Mouse (Mus musculus): ENCODE data around the gene Dgki. TPM values are rescaled to one million over a fixed set of nuclear protein-coding genes. Genes with fewer than 3 reads are reported as not detected.

Gene Dgki
- total and polyA plus RNA-seq, 3 experiments: 4.4 to 8.7 (median 7.7) TPM

- Histone ChIP-seq H3K36me3 (replicated peaks in 1 of 2; ENCODE audit: control insufficient read depth in 1 of 2, insufficient read depth in 1 of 2, low read length in 1 of 2) (peaks cover 3 to 56% of the 10 kb centered on the region in 2 experiments), H3K4me3 (replicated peaks in 1 of 3; ENCODE audit: low read depth in 2 of 3, low read length in 2 of 3, poor library complexity in 1 of 3) (no peak overlapping the region), H3K27ac (ENCODE audit: insufficient read depth, low read depth) (no peak overlapping the region), H3K9me3 (replicated peaks; ENCODE audit: low read length) (no peaks in the 10 kb centered on the region), H3K9ac (ENCODE audit: insufficient read depth, low read depth) (no peak overlapping the region), H3K4me1 (ENCODE audit: control insufficient read depth in 1 of 2, insufficient read depth in 2 of 2) (no peaks in the 10 kb centered on the region), H3K27me3 (replicated peaks) (no peaks in the 10 kb centered on the region), H3K4me2 (ENCODE audit: insufficient read depth, low read depth, poor library complexity, severe bottlenecking) (no peak overlapping the region), H3K79me2 (replicated peaks; ENCODE audit: control insufficient read depth, extremely low read depth, insufficient read depth, poor library complexity, severe bottlenecking) (no peaks in the 10 kb centered on the region)
- no peak for DNase-seq (ENCODE audit: extremely low read depth)
- in situ Hi-C loops (cut with MboI; ENCODE audit: low pct_ligation_motif_present, low pct_unique_long_range_greater_than_20kb, low sequenced_read_pairs) (no loop called here), dilution Hi-C loops (cut with MboI; ENCODE audit: extremely low pct_ligation_motif_present, extremely low pct_unique_long_range_greater_than_20kb, low sequenced_read_pairs) (no loop called here)
- no peak for TF ChIP-seq MAFK (IDR thresholded peaks at IDR 0.05; ENCODE audit: insufficient replicate concordance, low read length)
- TF ChIP-seq CTCF (conservative IDR thresholded peaks at IDR 0.05 in 1 of 2, IDR thresholded peaks at IDR 0.05 in 1 of 2; ENCODE audit: low read depth in 2 of 2, low read length in 2 of 2): no peak
- TF ChIP-seq MYC (IDR thresholded peaks at IDR 0.05; ENCODE audit: low read depth, low read length): no peak
- no peak for TF ChIP-seq BHLHE40 (IDR thresholded peaks at IDR 0.05; ENCODE audit: low read depth, low read length)
- TF ChIP-seq TBP (conservative IDR thresholded peaks at IDR 0.05; ENCODE audit: low read depth, low read length): no peak
- no peak for TF ChIP-seq ZKSCAN1 (IDR thresholded peaks at IDR 0.05; ENCODE audit: borderline replicate concordance, low read depth, low read length)
- TF ChIP-seq E2F4 (IDR thresholded peaks at IDR 0.05; ENCODE audit: insufficient replicate concordance, low read depth, low read length): no peak
- no peak for TF ChIP-seq NRF1 (IDR thresholded peaks at IDR 0.05; ENCODE audit: low read depth, low read length)
- no peak for TF ChIP-seq UBTF (IDR thresholded peaks at IDR 0.05; ENCODE audit: low read depth, low read length)
- TF ChIP-seq MEF2A (IDR thresholded peaks at IDR 0.05; ENCODE audit: borderline replicate concordance, low read depth, low read length): no peak
- TF ChIP-seq JUND (conservative IDR thresholded peaks at IDR 0.05; ENCODE audit: low read depth, low read length): no peak
- TF ChIP-seq TCF12 (IDR thresholded peaks at IDR 0.05; ENCODE audit: low read depth, low read length): no peak
- no peak for TF ChIP-seq NELFE (IDR thresholded peaks at IDR 0.05; ENCODE audit: low read depth, low read length)
- TF ChIP-seq SIN3A (IDR thresholded peaks at IDR 0.05; ENCODE audit: low read length): no peak
- TF ChIP-seq RCOR1 (conservative IDR thresholded peaks at IDR 0.05; ENCODE audit: low read depth, low read length): no peak
- no peak for TF ChIP-seq CHD2 (IDR thresholded peaks at IDR 0.05; ENCODE audit: low read length)
- no peak for TF ChIP-seq ZC3H11A (IDR thresholded peaks at IDR 0.05; ENCODE audit: low read depth, low read length)
These were observed 330.6 kb downstream of the Dgki start for GRCm38 (mm10) chr6:36969249-36969885.

GRCm38 (mm10) chr6:36960658-36961057 is 339.3 kb downstream of the Dgki start:
- H3K36me3 ChIP-seq (replicated peaks in 1 of 2; ENCODE audit: control insufficient read depth in 1 of 2, insufficient read depth in 1 of 2, low read length in 1 of 2): peaks cover 0 to 25% of the 10 kb centered on the region in 2 experiments
- no peak overlapping the region for H3K4me2 ChIP-seq (ENCODE audit: insufficient read depth, low read depth, poor library complexity, severe bottlenecking)
- dilution Hi-C loops (cut with MboI; ENCODE audit: extremely low pct_ligation_motif_present, extremely low pct_unique_long_range_greater_than_20kb, low sequenced_read_pairs) (no loop called here), in situ Hi-C loops (cut with MboI; ENCODE audit: low pct_ligation_motif_present, low pct_unique_long_range_greater_than_20kb, low sequenced_read_pairs) (no loop called here)
- H3K9me3 ChIP-seq (replicated peaks; ENCODE audit: low read length): no peaks in the 10 kb centered on the region
- no peak for DNase-seq (ENCODE audit: extremely low read depth)
- H3K27ac ChIP-seq (ENCODE audit: insufficient read depth, low read depth): no peak overlapping the region
- no peaks in the 10 kb centered on the region for H3K4me1 ChIP-seq (ENCODE audit: control insufficient read depth in 1 of 2, insufficient read depth in 2 of 2)
- H3K79me2 ChIP-seq (replicated peaks; ENCODE audit: control insufficient read depth, extremely low read depth, insufficient read depth, poor library complexity, severe bottlenecking): no peaks in the 10 kb centered on the region
- TF ChIP-seq CTCF (conservative IDR thresholded peaks at IDR 0.05 in 1 of 2, IDR thresholded peaks at IDR 0.05 in 1 of 2; ENCODE audit: low read depth in 2 of 2, low read length in 2 of 2) (no peak), MAFK (IDR thresholded peaks at IDR 0.05; ENCODE audit: insufficient replicate concordance, low read length) (no peak), ELF1 (IDR thresholded peaks at IDR 0.05; ENCODE audit: low read depth, low read length) (no peak), JUN (IDR thresholded peaks at IDR 0.05; ENCODE audit: insufficient read depth, low read depth, low read length) (no peak), TBP (conservative IDR thresholded peaks at IDR 0.05; ENCODE audit: low read depth, low read length) (no peak), USF2 (conservative IDR thresholded peaks at IDR 0.05; ENCODE audit: low read depth, low read length) (no peak), MYC (IDR thresholded peaks at IDR 0.05; ENCODE audit: low read depth, low read length) (no peak), NRF1 (IDR thresholded peaks at IDR 0.05; ENCODE audit: low read depth, low read length) (no peak), ZNF384 (IDR thresholded peaks at IDR 0.05; ENCODE audit: low read depth, low read length) (no peak), MEF2A (IDR thresholded peaks at IDR 0.05; ENCODE audit: borderline replicate concordance, low read depth, low read length) (no peak), CHD1 (IDR thresholded peaks at IDR 0.05; ENCODE audit: low read depth, low read length) (no peak)
- no peaks in the 10 kb centered on the region for H3K27me3 ChIP-seq (replicated peaks)
- H3K4me3 ChIP-seq (replicated peaks in 1 of 3; ENCODE audit: low read depth in 2 of 3, low read length in 2 of 3, poor library complexity in 1 of 3): no peak overlapping the region
- H3K9ac ChIP-seq (ENCODE audit: insufficient read depth, low read depth): no peak overlapping the region

Data from CH12.LX (cell line).